Mouse (Mus musculus) gastrocnemius, postnatal 4 days (tissue): ENCODE data around the gene Slc2a9. TPM values are rescaled to one million over a fixed set of nuclear protein-coding genes. Genes with fewer than 3 reads are reported as not detected.
"Not testable (repeated sequence)": the region's sequence is repeated elsewhere in the genome, so short reads cannot be mapped to it uniquely, and the experiment has no call there.

Source experiments
- DNase-seq, 2 experiments: peaks; one replicate each; pipeline ENCODE4 v3.0.0; 2021 to 2022; ENCODE audit warnings: low spot score in 2 of 2, mixed read lengths in 2 of 2
- total RNA-seq, 2 experiments: library from RNA; stranded (reverse); gene quantifications; 2 replicates each; pipeline ENCODE4 v1.2.3; 2021

Slc2a9 gene
- total RNA-seq, 2 experiments from 2014 or later, result 1.4 to 2.4 TPM

- DNase-seq, result no peak
Observed at GRCm38 (mm10) chr5:38504747-38505434, 1.9 kb upstream of the Slc2a9 start.

DNA sequence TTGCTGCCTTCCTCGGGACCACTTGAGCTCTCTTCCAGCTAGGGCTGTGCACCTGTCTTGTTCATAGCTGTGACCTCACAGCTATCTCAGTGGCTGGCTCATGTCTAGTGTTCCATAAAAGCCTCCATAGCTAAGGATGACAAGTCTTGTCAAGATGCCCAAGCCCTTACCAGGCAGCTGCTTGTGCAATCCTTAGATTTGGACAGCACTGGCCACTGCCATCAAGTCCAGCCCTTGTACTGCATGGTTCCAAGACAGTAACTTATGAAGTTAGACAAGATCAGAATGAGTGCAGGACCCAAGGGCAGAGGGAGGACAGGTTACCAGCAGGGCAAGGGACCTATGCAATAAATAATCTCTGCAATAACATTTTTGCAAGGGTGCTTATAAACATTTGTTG lies 1.2 kb upstream of the Slc2a9 start:
- DNase-seq, result no peak

DNA sequence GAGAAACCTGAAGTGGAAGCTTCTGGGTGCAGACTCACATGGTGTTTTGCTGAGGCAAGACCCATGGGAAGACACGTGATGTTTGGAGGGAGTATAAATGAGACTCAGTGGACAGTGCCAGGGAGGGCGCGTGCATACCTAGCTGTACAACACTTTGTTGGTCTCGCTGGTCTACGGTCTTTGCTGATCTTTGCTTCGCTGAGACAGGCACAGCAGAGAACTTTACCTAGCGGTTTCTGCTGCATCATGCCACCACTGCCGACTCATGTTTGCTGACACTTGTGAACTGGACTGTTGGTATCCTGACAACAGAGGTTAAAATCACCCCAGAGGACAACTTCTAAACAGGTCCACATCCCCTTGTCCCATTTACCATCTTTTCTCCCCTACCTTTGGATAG lies 2.9 kb downstream of the Slc2a9 start:
- no peak for DNase-seq

GRCm38 (mm10) chr5:38499316-38499811 lies 3.6 kb downstream of the Slc2a9 start:
- DNase-seq, result no peak

- DNase-seq, result no peak
Observed at GRCm38 (mm10) chr5:38498479-38498878, 4.5 kb downstream of the Slc2a9 start.

- no peak for DNase-seq
Observed at GRCm38 (mm10) chr5:38496491-38497057, 6.4 kb downstream of the Slc2a9 start.

GRCm38 (mm10) chr5:38493890-38494289 lies 9.1 kb downstream of the Slc2a9 start:
- DNase-seq, result no peak

DNA sequence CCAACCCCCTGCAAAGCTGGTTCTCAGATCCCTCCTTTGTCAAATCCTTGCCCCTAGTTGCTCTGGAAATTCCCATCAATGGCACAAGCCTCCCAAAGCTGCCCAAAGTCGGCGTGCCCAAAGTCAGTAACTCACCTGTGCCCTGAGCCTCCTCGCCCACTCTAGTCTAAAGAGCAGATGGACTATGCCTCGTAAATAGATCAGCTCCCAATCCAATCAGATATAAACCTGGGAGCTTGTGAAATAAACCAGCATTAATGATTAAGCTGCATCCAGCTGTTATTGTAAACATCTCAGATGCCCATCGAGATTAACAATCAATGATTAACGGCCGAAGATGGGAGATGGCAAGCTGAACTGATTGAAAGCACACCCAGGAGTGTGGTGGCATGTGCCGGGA lies 11.2 kb downstream of the Slc2a9 start:
- no peak for DNase-seq

DNA sequence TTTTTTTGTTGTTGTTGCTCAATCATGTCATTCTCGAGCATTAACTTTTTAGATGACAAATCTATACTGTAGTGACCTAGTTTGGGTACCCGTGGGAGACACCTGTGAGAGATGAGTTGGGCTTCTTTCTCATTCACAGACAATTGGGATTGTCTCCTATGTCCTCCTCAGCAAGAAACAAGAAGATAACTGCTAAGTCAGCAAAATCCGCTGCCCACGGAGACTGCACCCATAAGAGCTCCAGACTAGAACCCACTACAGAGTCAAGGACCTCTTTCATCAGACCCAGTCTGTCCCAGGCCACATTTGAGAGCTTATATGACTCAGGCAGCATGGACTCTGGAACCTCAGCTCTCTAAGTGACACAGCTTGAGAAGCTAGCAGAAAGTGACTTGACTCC lies 13.2 kb downstream of the Slc2a9 start:
- DNase-seq, result no peak

- DNase-seq, result no peak
Observed at GRCm38 (mm10) chr5:38488673-38489615, 14.0 kb downstream of the Slc2a9 start.

- DNase-seq, result no peak
Observed at GRCm38 (mm10) chr5:38488026-38488425, 14.9 kb downstream of the Slc2a9 start.

- no peak for DNase-seq
Observed at GRCm38 (mm10) chr5:38487247-38487646, 15.7 kb downstream of the Slc2a9 start.

DNA sequence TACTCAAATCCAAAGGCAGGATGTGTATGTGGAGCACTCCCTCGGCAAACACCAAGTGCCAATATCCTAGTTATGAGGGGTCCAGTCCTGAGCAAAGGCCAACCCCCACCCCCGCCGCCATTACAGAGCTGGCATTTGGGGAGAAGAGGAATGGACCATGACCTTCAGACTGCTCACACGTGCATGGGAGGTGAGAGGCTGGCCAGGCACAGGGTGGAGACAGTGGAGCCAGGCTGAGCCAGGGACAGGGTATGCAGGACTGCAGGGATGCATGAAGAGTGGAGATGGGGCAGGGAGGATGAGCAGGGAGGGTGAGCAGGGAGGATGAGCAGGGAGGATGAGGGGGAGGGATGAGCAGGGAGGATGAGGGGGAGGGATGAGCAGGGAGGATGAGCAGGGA lies 17.0 kb downstream of the Slc2a9 start:
- DNase-seq, result no peak

GRCm38 (mm10) chr5:38483518-38484110 lies 19.3 kb downstream of the Slc2a9 start:
- DNase-seq, result no peak

DNA sequence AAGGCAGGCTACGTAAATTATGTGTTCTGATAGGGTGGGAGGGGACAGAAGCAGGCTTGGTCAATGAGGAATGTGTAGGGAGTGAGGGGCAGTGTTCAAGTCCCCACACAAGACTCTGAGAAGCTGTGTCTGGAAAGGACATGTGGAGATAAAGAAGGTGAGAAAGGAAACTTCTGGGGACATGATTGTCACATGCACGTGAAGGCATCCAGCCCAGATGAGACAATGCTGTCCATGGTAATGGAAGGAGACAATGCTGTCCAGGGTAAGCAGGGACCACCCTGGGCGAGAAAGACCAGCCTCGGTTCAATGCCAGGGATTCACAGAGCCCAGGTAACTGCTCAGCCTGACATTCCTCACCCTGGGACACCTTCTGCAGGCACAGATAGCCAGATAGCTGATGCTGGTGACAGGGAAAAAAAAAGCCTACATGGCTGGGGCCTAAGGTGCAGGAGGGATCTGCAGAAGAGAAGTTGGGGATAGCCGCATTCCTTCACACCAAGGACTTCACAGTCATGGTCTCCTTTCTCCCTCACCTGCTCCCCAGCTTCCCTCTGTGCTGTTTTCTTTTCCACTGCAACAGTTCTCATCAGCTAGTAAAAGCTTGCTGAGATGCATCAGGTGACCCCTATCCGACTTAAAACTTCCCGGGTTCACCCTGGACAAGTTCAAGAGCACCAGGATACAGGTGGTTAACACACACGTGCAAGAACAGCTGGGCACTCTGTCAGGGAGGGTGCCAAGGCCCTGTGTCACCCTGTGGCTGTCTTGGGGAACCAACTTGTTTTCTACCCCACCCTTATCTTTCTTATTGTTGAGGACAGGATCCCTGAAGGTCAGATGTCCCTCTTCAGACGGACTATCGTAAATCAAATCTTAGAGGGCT lies 21.9 kb downstream of the Slc2a9 start:
- no peak for DNase-seq

DNA sequence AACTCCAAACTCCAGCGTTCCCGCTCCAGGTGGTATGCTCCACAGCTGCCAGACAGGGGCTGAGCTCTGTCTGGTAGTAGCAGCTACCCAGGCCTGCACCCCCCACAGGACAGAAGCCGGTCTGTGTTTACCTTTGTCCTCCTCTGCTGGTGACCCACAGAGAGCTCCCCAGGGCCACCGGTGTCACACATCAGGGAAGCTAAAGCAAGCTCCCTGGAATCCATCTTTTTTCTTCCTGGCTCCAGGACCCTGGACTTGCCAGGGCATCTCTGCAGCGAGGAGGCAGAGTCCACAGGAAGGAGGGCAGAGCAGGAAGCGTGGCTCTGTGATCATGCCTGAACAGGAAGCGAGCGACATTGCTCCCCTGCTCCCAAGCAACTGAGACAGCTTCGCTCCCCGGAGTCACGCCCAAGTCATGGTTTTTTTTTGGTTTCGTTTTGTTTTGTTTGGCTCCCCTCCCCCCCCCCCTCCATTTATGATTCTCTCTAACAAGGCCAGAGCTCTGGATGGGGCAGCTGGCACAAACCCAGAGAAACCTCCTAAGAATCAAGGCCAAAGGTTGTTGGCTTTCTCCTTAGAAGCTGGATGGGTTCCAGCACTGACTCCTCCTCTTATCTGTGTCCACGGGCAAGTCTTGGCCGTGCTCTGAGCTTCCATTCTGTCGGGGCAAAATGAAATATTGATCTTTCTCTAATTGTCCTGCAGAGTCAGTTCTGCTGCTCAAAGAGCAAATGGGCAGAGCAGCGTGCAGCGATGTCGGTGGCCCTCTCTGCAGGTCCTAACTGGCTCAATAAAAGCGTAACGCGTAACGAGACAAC lies 22.8 kb downstream of the Slc2a9 start:
- DNase-seq, result peak in 1 of 2 experiments; percentile 38

- not testable (repeated sequence) for DNase-seq
Observed at GRCm38 (mm10) chr5:38479545-38479907, 23.4 kb downstream of the Slc2a9 start.

- peak in 1 of 2 experiments; percentile 8 for DNase-seq
Observed at GRCm38 (mm10) chr5:38479027-38479426, 23.9 kb downstream of the Slc2a9 start.

DNA sequence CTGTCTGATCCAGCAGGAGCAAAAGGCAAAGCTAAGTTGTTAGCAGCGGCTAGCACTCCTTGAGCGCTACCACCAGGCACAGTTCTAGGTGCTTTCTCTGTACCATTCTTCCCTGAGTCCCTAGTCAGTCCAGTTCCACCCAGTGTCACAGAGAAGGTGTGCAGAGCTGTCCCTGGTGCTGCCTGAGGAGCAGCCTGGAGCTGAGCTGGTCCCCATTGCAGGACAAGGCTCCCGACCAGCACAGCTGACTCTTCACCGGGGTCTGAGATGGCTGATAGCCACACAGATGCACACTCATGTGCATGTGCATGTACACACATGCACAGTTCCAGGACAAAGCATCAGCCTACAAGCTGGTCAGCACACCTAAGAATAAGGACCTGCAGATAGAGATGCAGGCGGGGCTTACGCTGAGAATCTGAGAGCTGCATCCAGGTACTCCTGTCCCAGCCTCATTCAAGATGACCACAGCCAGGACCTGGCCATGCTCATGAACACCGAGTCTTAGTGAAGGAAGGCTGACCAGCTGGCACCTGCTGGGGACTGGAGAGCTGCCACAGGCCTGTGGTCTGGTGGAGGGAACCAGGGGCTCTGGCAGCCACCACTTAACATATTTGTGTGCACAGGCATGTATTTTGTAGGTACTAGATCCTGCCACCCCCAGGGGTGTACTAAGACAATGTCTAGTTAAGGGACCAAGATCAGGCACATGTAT lies 25.1 kb downstream of the Slc2a9 start:
- DNase-seq, result peak in 1 of 2 experiments; percentile 11
